Mouse (Mus musculus): ENCODE measurements around the gene Pigs. TPM values are rescaled to one million over a fixed set of nuclear protein-coding genes. Genes with fewer than 3 reads are reported as not detected.

Pigs gene
- polyA plus RNA-seq, 1 experiment = 62.1 TPM

GRCm38 (mm10) chr11:78347070-78347754, 19.0 kb downstream of the Pigs start:
- H3K4me1 ChIP-seq (ENCODE audit: control insufficient read depth, insufficient read depth, low read length) = no peaks in the 10 kb centered on the region
- TF ChIP-seq CTCF (IDR thresholded peaks at IDR 0.05; ENCODE audit: borderline replicate concordance, insufficient read depth, low read length) = peak; percentile 71; the same call in 1 of the 2 replicates
- TF ChIP-seq POLR2A (IDR thresholded peaks at IDR 0.05; ENCODE audit: low read depth, low read length) = no peak
- H3K4me3 ChIP-seq (ENCODE audit: insufficient read depth, low read length) = no peak overlapping the region
- H3K27ac ChIP-seq (ENCODE audit: insufficient read depth, low read length) = no peak overlapping the region

- Histone ChIP-seq H3K4me1 (ENCODE audit: control insufficient read depth, insufficient read depth, low read length) (no peaks in the 10 kb centered on the region), H3K4me3 (ENCODE audit: insufficient read depth, low read length) (no peak overlapping the region), H3K27ac (ENCODE audit: insufficient read depth, low read length) (no peak overlapping the region)
- TF ChIP-seq CTCF (IDR thresholded peaks at IDR 0.05; ENCODE audit: borderline replicate concordance, insufficient read depth, low read length) = no peak
- no peak for TF ChIP-seq POLR2A (IDR thresholded peaks at IDR 0.05; ENCODE audit: low read depth, low read length)
Measured at GRCm38 (mm10) chr11:78347908-78348307, 19.7 kb downstream of the Pigs start.

GRCm38 (mm10) chr11:78348474-78348873, 20.3 kb downstream of the Pigs start:
- no peaks in the 10 kb centered on the region for H3K4me1 ChIP-seq (ENCODE audit: control insufficient read depth, insufficient read depth, low read length)
- TF ChIP-seq CTCF (IDR thresholded peaks at IDR 0.05; ENCODE audit: borderline replicate concordance, insufficient read depth, low read length) = no peak
- TF ChIP-seq POLR2A (IDR thresholded peaks at IDR 0.05; ENCODE audit: low read depth, low read length) = no peak
- H3K4me3 ChIP-seq (ENCODE audit: insufficient read depth, low read length) = no peak overlapping the region
- H3K27ac ChIP-seq (ENCODE audit: insufficient read depth, low read length) = no peak overlapping the region

- H3K27ac ChIP-seq (ENCODE audit: insufficient read depth, low read length) = no peak overlapping the region
- no peak overlapping the region for H3K4me3 ChIP-seq (ENCODE audit: insufficient read depth, low read length)
- no peaks in the 10 kb centered on the region for H3K4me1 ChIP-seq (ENCODE audit: control insufficient read depth, insufficient read depth, low read length)
- TF ChIP-seq CTCF (IDR thresholded peaks at IDR 0.05; ENCODE audit: borderline replicate concordance, insufficient read depth, low read length) (no peak), POLR2A (IDR thresholded peaks at IDR 0.05; ENCODE audit: low read depth, low read length) (no peak)
Measured at GRCm38 (mm10) chr11:78349441-78350358, 21.5 kb downstream of the Pigs start.

- H3K4me3 ChIP-seq (ENCODE audit: insufficient read depth, low read length) = no peak overlapping the region
- no peak overlapping the region for H3K27ac ChIP-seq (ENCODE audit: insufficient read depth, low read length)
- no peaks in the 10 kb centered on the region for H3K4me1 ChIP-seq (ENCODE audit: control insufficient read depth, insufficient read depth, low read length)
- TF ChIP-seq POLR2A (IDR thresholded peaks at IDR 0.05; ENCODE audit: low read depth, low read length) = no peak
- TF ChIP-seq CTCF (IDR thresholded peaks at IDR 0.05; ENCODE audit: borderline replicate concordance, insufficient read depth, low read length) = no peak
Measured at GRCm38 (mm10) chr11:78353081-78353480, 24.9 kb downstream of the Pigs start.

GRCm38 (mm10) chr11:78354905-78355304, 26.7 kb downstream of the Pigs start:
- Histone ChIP-seq H3K27ac (ENCODE audit: insufficient read depth, low read length) (no peak overlapping the region), H3K4me1 (ENCODE audit: control insufficient read depth, insufficient read depth, low read length) (no peaks in the 10 kb centered on the region), H3K4me3 (ENCODE audit: insufficient read depth, low read length) (no peak overlapping the region)
- TF ChIP-seq CTCF (IDR thresholded peaks at IDR 0.05; ENCODE audit: borderline replicate concordance, insufficient read depth, low read length) = no peak
- no peak for TF ChIP-seq POLR2A (IDR thresholded peaks at IDR 0.05; ENCODE audit: low read depth, low read length)

GRCm38 (mm10) chr11:78355471-78356238, 27.4 kb downstream of the Pigs start:
- TF ChIP-seq CTCF (IDR thresholded peaks at IDR 0.05; ENCODE audit: borderline replicate concordance, insufficient read depth, low read length) (peak; percentile 42; the same call in 1 of the 2 replicates), POLR2A (IDR thresholded peaks at IDR 0.05; ENCODE audit: low read depth, low read length) (no peak)
- Histone ChIP-seq H3K4me1 (ENCODE audit: control insufficient read depth, insufficient read depth, low read length) (no peaks in the 10 kb centered on the region), H3K4me3 (ENCODE audit: insufficient read depth, low read length) (no peak overlapping the region), H3K27ac (ENCODE audit: insufficient read depth, low read length) (no peak overlapping the region)

- TF ChIP-seq POLR2A (IDR thresholded peaks at IDR 0.05; ENCODE audit: low read depth, low read length) = no peak
- peak; percentile 43; the same call in 1 of the 2 replicates for TF ChIP-seq CTCF (IDR thresholded peaks at IDR 0.05; ENCODE audit: borderline replicate concordance, insufficient read depth, low read length)
- Histone ChIP-seq H3K4me1 (ENCODE audit: control insufficient read depth, insufficient read depth, low read length) (no peaks in the 10 kb centered on the region), H3K27ac (ENCODE audit: insufficient read depth, low read length) (no peak overlapping the region), H3K4me3 (ENCODE audit: insufficient read depth, low read length) (no peak overlapping the region)
Measured at GRCm38 (mm10) chr11:78358330-78359007, 30.3 kb downstream of the Pigs start.

All from embryonic fibroblast, embryonic 13.5 days (primary cell).